Mouse (Mus musculus): ENCODE data around the gene Snrnp200. TPM values are rescaled to one million over a fixed set of nuclear protein-coding genes. Genes with fewer than 3 reads are reported as not detected.
"Not testable (repeated sequence)": the region's sequence is repeated elsewhere in the genome, so short reads cannot be mapped to it uniquely, and the experiment has no call there.

The Snrnp200 gene
- polyA plus RNA-seq, 1 experiment from 2014 or later = 13.5 TPM

DNA sequence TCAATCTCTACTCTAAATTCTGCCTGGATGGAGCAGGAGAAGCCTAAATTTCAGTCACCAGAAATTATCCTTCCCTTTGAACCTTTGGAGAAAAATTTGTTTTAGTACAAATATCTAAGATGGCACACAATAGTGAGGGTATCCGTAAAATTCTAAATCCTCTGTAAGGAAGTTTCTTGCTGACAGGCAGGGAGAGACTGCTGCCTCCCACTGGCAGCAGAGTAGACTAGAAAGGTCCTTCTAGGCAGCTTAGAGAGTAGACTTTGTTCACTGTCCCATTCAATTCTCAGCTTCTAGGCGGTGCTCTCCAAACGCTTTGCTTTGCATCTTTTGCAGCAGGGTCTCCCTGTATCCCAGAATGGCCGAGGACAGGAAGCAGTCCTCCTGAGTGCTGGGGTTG is 59.7 kb downstream of the Snrnp200 start:
- Histone ChIP-seq H3K27me3 (ENCODE audit: insufficient read depth, low read length) (no peaks in the 10 kb centered on the region), H3K36me3 (replicated peaks; ENCODE audit: insufficient read depth, low read length) (no peaks in the 10 kb centered on the region), H3K9ac (replicated peaks) (no peak overlapping the region; the same call in 1 of the 2 replicates), H3K4me1 (ENCODE audit: insufficient read depth) (peaks cover 6% of the 10 kb centered on the region), H3K9me3 (ENCODE audit: low read length) (no peaks in the 10 kb centered on the region), H3K27ac (ENCODE audit: low read depth) (no peak overlapping the region), H3K4me2 (ENCODE audit: low read depth, low read length) (no peak overlapping the region), H3K4me3 (ENCODE audit: low read depth, low read length) (no peak overlapping the region)
- ATAC-seq (no peak), DNase-seq (no peak)
- 0 out of 2 replicates have a peak, but pooled peaks have one; percentile 20 for TF ChIP-seq CTCF (IDR thresholded peaks at IDR 0.05; ENCODE audit: low read depth)
- no peak for TF ChIP-seq EP300 (IDR thresholded peaks at IDR 0.05; ENCODE audit: low read depth)
- 63% methylated on average over 4 of the region's 4 CpGs for WGBS (ENCODE audit: insufficient replicate concordance)

DNA sequence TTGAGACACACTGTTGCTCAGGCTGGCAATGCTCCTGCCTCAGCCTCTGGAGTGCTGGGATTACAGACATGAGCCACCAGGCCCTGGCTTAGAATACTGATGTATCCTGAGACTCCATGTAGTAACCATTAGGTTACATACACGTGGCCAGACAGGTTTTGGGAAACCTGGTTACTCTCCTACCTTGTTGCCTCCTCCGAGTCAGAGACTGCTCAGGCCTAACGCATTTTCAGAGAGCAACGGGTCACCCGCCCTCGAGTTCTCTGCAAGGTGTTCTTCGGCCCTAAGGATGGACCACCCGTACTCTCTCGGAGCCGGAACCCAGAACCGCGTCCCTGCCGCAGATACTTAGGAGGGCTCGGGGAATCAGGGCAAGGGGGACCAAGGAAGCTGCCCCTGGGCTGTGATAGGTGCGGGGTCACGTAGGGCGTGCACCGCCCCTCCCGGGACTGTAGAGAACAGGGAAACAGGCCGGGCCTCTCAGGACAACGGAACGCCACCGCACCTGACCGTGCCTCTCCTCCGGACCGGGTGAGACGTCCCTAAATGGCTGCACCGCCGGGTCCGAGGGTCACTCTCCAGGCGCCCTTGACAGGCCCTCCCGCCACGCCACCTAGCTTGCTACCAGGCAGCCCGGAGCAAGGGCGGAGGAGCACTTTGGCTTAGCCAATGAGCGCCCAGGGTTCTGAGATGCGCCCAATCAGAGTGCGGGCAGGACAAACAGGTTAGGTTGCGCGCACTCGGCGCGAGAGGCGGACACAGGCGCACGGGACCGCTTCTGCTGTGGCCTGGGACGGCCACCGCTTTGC is 61.5 kb downstream of the Snrnp200 start, which contains the start of gene Stard7:
Gene Stard7 (plus strand): TSS at position 728 of the 809 bp plus-strand sequence.
- Histone ChIP-seq H3K27me3 (ENCODE audit: insufficient read depth, low read length) (no peaks in the 10 kb centered on the region), H3K36me3 (replicated peaks; ENCODE audit: insufficient read depth, low read length) (no peaks in the 10 kb centered on the region), H3K27ac (ENCODE audit: low read depth) (peak within 1 kb of the TSS; percentile 100), H3K4me1 (ENCODE audit: insufficient read depth) (peaks cover 8% of the 10 kb centered on the region), H3K4me3 (ENCODE audit: low read depth, low read length) (peak within 1 kb of the TSS; percentile 99), H3K9me3 (ENCODE audit: low read length) (no peaks in the 10 kb centered on the region), H3K9ac (replicated peaks) (peak within 1 kb of the TSS; percentile 98), H3K4me2 (ENCODE audit: low read depth, low read length) (peak within 1 kb of the TSS; percentile 83)
- DNase-seq (peak; percentile 96), ATAC-seq (peak; percentile 95)
- under 1% methylated on average over 49 of the region's 49 CpGs for WGBS (ENCODE audit: insufficient replicate concordance)
- TF ChIP-seq EP300 (IDR thresholded peaks at IDR 0.05; ENCODE audit: low read depth) = no peak
- TF ChIP-seq CTCF (IDR thresholded peaks at IDR 0.05; ENCODE audit: low read depth) = peak; percentile 53

DNA sequence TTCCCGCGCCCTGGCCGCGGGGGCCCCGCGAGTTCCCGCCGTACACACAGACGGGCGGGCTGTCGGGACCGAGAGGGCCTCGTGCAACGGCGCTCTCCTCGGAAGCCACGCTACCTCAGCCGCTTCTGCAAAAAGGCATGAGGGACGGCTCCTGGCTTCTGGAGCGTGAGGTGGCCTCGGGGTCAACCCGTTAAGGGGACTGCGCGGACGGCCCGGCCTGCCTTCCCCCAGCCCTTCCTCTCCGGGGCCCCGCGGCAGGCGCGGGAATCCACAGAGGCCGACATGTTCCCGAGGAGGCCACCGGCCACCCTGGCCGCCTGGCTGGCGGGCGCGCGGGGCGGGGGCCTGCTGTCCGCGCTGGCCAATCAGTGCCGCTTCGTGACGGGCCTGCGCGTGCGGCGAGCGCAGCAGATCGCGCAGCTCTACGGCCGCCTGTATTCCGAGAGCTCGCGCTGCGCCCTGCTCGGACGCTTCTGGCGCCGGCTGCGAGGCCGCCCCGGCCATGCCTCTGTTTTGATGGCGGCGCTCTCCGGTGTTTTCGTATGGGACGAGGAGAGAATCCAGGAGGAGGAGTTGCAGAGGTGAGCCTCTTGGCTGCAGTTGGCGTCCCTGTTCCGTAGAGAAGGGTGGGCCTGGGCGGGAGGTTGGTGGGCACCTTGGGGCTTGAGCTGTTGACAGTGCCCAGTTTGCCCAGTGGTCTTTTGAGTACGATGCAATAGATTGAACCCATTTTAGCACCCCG is 62.3 kb downstream of the Snrnp200 start:
- TF ChIP-seq CTCF (IDR thresholded peaks at IDR 0.05; ENCODE audit: low read depth) (no peak), EP300 (IDR thresholded peaks at IDR 0.05; ENCODE audit: low read depth) (no peak)
- Histone ChIP-seq H3K27me3 (ENCODE audit: insufficient read depth, low read length) (no peaks in the 10 kb centered on the region), H3K4me2 (ENCODE audit: low read depth, low read length) (peak overlapping the region; percentile 83), H3K4me1 (ENCODE audit: insufficient read depth) (peaks cover 15% of the 10 kb centered on the region), H3K36me3 (replicated peaks; ENCODE audit: insufficient read depth, low read length) (no peaks in the 10 kb centered on the region), H3K9me3 (ENCODE audit: low read length) (no peaks in the 10 kb centered on the region), H3K4me3 (ENCODE audit: low read depth, low read length) (peak overlapping the region; percentile 99), H3K9ac (replicated peaks) (peak overlapping the region; percentile 98), H3K27ac (ENCODE audit: low read depth) (peak overlapping the region; percentile 100)
- peak; percentile 90 for DNase-seq
- peak; percentile 87 for ATAC-seq
- WGBS (ENCODE audit: insufficient replicate concordance) = 1% methylated on average over 75 of the region's 75 CpGs

DNA sequence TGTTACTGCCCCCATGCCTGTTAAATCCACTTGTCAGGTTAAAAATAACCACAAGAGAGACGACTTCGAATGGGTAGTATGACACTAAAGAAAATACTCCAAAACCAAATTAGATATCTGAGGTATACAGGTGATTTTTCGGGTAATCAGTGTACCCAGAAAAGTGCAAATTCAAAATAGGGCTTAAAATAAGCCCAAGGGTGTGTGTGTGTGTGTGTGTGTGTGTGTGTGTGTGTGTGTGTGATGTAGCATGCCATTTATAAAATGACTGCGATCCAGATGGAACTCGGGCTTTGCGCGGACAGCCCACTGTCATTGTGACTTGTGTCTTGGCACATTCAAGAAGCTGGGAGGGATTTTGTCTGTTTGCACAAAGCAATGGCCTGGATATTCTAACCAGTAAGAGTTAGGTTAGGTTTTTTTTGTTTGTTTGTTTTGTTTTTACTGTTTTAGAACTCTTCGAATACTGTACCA is 62.9 kb downstream of the Snrnp200 start:
- H3K4me2 ChIP-seq (ENCODE audit: low read depth, low read length) = peak overlapping the region; percentile 83
- no peaks in the 10 kb centered on the region for H3K36me3 ChIP-seq (replicated peaks; ENCODE audit: insufficient read depth, low read length)
- H3K9me3 ChIP-seq (ENCODE audit: low read length) = no peaks in the 10 kb centered on the region
- ATAC-seq = no peak
- H3K4me3 ChIP-seq (ENCODE audit: low read depth, low read length) = peak overlapping the region; percentile 99
- TF ChIP-seq EP300 (IDR thresholded peaks at IDR 0.05; ENCODE audit: low read depth) (no peak), CTCF (IDR thresholded peaks at IDR 0.05; ENCODE audit: low read depth) (no peak)
- peak overlapping the region; percentile 100 for H3K27ac ChIP-seq (ENCODE audit: low read depth)
- DNase-seq = peak; percentile 34
- H3K9ac ChIP-seq (replicated peaks) = peak overlapping the region; percentile 98
- 11% methylated on average over 8 of the region's 8 CpGs for WGBS (ENCODE audit: insufficient replicate concordance)
- H3K4me1 ChIP-seq (ENCODE audit: insufficient read depth) = peaks cover 19% of the 10 kb centered on the region
- H3K27me3 ChIP-seq (ENCODE audit: insufficient read depth, low read length) = no peaks in the 10 kb centered on the region

DNA sequence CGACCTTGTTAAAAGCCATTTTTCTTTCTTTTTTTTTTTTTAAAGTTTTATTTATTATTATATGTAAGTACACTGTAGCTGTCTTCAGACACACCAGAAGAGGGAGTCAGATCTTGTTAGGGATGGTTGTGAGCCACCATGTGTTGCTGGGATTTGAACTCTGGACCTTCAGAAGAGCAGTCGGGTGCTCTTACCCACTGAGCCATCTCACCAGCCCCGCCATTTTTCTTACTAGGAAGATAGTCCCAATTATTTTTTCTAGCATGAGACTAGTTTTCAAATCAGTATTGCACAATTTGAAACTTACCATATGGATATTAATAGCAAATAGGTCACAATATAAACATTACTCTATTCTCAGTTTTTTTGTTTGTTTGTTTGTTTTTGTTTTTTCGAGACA is 63.9 kb downstream of the Snrnp200 start:
- H3K4me1 ChIP-seq (ENCODE audit: insufficient read depth) = peaks cover 22% of the 10 kb centered on the region
- DNase-seq; H3K9me3 ChIP-seq (ENCODE audit: low read length); ATAC-seq; H3K9ac ChIP-seq (replicated peaks); H3K27me3 ChIP-seq (ENCODE audit: insufficient read depth, low read length); H3K27ac ChIP-seq (ENCODE audit: low read depth); H3K36me3 ChIP-seq (replicated peaks; ENCODE audit: insufficient read depth, low read length): not testable (repeated sequence)
- peak overlapping the region; percentile 83 for H3K4me2 ChIP-seq (ENCODE audit: low read depth, low read length)
- WGBS (ENCODE audit: insufficient replicate concordance) = 78% methylated on average over 4 of the region's 4 CpGs
- peak overlapping the region; percentile 99; the same call in 1 of the 2 replicates for H3K4me3 ChIP-seq (ENCODE audit: low read depth, low read length)

DNA sequence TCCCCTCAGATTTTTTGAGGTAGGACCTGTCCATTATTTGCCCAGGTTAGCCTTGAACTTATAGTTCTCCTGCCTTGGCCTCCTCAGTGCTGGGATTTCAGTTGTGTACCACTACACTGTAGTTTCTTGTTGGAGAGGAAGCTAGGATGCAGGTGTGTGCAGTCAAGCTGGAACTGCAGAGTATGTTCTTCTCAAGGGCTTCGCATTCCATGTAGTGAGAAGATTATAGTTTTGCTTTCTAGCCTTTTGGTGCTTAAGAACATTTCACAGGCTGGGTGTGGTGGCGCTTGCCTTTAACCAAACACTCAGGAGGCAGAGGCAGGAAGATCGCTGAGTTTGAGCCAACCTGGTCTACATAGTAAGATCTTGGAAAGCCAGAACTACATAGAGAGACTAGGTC is 64.6 kb downstream of the Snrnp200 start:
- H3K9me3 ChIP-seq (ENCODE audit: low read length) = no peaks in the 10 kb centered on the region
- 92% methylated on average over 3 of the region's 3 CpGs for WGBS (ENCODE audit: insufficient replicate concordance)
- TF ChIP-seq EP300 (IDR thresholded peaks at IDR 0.05; ENCODE audit: low read depth) = no peak
- TF ChIP-seq CTCF (IDR thresholded peaks at IDR 0.05; ENCODE audit: low read depth) = no peak
- ATAC-seq (no peak), DNase-seq (no peak)
- H3K27me3 ChIP-seq (ENCODE audit: insufficient read depth, low read length) = no peaks in the 10 kb centered on the region
- H3K9ac ChIP-seq (replicated peaks) = no peak overlapping the region
- no peaks in the 10 kb centered on the region for H3K36me3 ChIP-seq (replicated peaks; ENCODE audit: insufficient read depth, low read length)
- H3K27ac ChIP-seq (ENCODE audit: low read depth) = no peak overlapping the region
- peak overlapping the region; percentile 30; the same call in 1 of the 2 replicates for H3K4me2 ChIP-seq (ENCODE audit: low read depth, low read length)
- peaks cover 22% of the 10 kb centered on the region for H3K4me1 ChIP-seq (ENCODE audit: insufficient read depth)
- no peak overlapping the region for H3K4me3 ChIP-seq (ENCODE audit: low read depth, low read length)

Measured in liver, postnatal 0 days (tissue).